Mouse (Mus musculus) intestine, embryonic 16.5 days (tissue): ENCODE measurements around the gene Park7. TPM values are rescaled to one million over a fixed set of nuclear protein-coding genes. Genes with fewer than 3 reads are reported as not detected.

Experiments
- ATAC-seq: fragments of 200-750 bp; cut with Nextera tagmentation; 2 replicates; pipeline ENCODE4 v1.8.0; 2017; ENCODE audit warnings: moderate TSS enrichment, moderate library complexity
- H3K27ac ChIP-seq: fragments of 300-500 bp; sonication (generic); 2 replicates; pipeline ENCODE4 v1.5.1; 2014; ENCODE audit warnings: mild to moderate bottlenecking, low read length
- H3K27me3 ChIP-seq: fragments of 300-500 bp; sonication (generic); replicated peaks from 2 replicates; pipeline ENCODE4 v1.6.1; 2014; ENCODE audit warnings: low read length, control low read depth, mixed read lengths; ENCODE audit not compliant: control insufficient read depth, insufficient read depth
- H3K36me3 ChIP-seq: fragments of 300-500 bp; sonication (generic); 2 replicates; pipeline ENCODE4 v1.6.1; 2014; ENCODE audit warnings: low read length, control low read depth; ENCODE audit not compliant: control insufficient read depth, insufficient read depth
- H3K4me1 ChIP-seq: fragments of 300-500 bp; sonication (generic); 2 replicates; pipeline ENCODE4 v1.6.1; 2014; ENCODE audit warnings: low read length, control low read depth, mixed read lengths; ENCODE audit not compliant: control insufficient read depth, insufficient read depth
- H3K4me2 ChIP-seq: fragments of 300-500 bp; sonication (generic); 2 replicates; pipeline ENCODE4 v1.6.1; 2014; ENCODE audit warnings: low read depth, low read length, control low read depth
- H3K4me3 ChIP-seq: fragments of 300-500 bp; sonication (generic); 2 replicates; pipeline ENCODE4 v1.5.1; 2014; ENCODE audit warnings: mild to moderate bottlenecking, low read length
- H3K9ac ChIP-seq: fragments of 300-500 bp; sonication (generic); 2 replicates; pipeline ENCODE4 v1.6.1; 2014; ENCODE audit warnings: low read depth, low read length
- H3K9me3 ChIP-seq: fragments of 300-500 bp; sonication (generic); 2 replicates; pipeline ENCODE4 v1.6.1; 2016; ENCODE audit warnings: low read length, control low read depth; ENCODE audit not compliant: control insufficient read depth
- WGBS: fragments of 180-500 bp; shearing (Covaris S2); extraction: QIAGEN DNeasy Blood & Tissue Kit; methylation state at CpG from one replicate; pipeline ENCODE4 v1.1.7; 2014; 5-methylcytosine and 5-hydroxymethylcytosine counted together
- polyA plus RNA-seq: library from polyadenylated mRNA; unstranded; fragments of >200 nt; fragmentation: Nextera tagmentation; extraction: Ambion mirVana; gene quantifications from 2 replicates; pipeline ENCODE4 v1.2.1, GENCODE M21; 2015

Gene Park7
- polyA plus RNA-seq, 1 experiment from 2014 or later = 416 TPM

DNA sequence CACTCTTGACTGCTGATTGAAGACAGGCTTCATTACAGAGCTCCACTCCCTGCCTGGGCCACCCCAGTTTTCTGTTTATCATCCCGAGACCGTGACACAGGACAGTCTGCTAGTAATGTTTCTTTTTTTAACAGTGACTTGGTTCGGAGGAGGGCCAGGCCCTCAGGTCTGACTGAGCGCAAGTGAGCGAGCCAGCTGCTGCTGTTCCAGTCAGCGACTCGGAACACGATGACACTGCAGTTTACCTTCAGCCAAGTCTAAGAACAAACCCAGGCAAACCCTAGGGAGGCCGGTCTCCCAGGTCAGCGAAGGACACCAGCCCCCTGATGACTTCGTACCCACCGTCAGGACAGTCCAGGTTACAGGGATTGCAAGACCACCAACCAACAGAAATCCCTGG is 12.2 kb downstream of the Park7 start:
- 89% methylated on average over 12 of the region's 12 CpGs for WGBS
- ATAC-seq = no peak

DNA sequence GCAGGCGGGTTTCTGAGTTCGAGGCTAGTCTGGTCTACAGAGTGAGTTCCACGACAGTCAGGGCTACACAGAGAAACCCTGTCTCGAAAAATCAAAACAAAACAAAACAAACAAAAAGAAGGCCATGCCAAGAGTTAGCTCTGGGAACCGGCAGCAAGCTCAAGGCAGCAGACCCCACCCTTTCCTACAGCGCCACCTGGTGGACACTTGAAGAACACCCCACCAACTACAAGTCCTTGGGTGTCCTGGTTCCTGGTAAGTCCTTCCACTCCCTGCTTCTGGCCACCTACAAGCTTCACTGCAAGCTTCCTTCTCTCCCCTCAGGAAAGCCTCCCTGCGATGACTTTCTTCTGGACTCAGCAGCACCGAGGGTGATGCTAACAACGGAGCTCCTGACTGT is 12.6 kb downstream of the Park7 start:
- H3K9ac ChIP-seq = no peak overlapping the region
- H3K9me3 ChIP-seq = no peaks in the 10 kb centered on the region
- WGBS = 51% methylated on average over 9 of the region's 9 CpGs
- no peak overlapping the region for H3K27ac ChIP-seq
- H3K4me2 ChIP-seq = no peak overlapping the region
- no peak overlapping the region for H3K4me3 ChIP-seq
- peaks cover 21% of the 10 kb centered on the region for H3K36me3 ChIP-seq
- H3K4me1 ChIP-seq = no peaks in the 10 kb centered on the region
- no peaks in the 10 kb centered on the region for H3K27me3 ChIP-seq
- peak; percentile 44; the same call in 1 of the 2 replicates for ATAC-seq

More for the DNA sequence above, 12.2 kb downstream of the Park7 start:
- Histone ChIP-seq H3K27ac (no peak overlapping the region), H3K27me3 (no peaks in the 10 kb centered on the region), H3K4me2 (no peak overlapping the region), H3K4me1 (no peaks in the 10 kb centered on the region), H3K9ac (no peak overlapping the region), H3K4me3 (no peak overlapping the region), H3K9me3 (no peaks in the 10 kb centered on the region), H3K36me3 (peaks cover 21% of the 10 kb centered on the region)

DNA sequence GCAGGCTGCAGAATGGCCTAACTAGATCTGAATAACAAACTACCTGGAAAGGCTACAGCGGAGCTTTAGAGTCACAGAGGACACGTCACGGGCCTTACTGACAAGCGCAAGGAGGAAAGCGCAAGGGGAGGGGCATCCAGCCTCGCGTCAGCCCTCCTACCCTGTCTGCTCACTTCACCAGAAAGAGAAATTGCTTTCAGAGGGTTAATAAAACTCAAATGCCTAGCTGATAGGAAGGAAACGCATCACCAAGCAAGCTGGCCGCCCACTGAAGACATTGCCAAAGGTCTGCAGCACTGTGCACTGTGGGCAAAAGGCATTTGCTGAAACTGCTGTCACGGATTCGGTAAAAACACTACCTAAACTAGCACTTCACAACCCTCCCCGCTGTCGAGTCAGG is 13.8 kb downstream of the Park7 start:
- no peaks in the 10 kb centered on the region for H3K9me3 ChIP-seq
- 93% methylated on average over 13 of the region's 13 CpGs for WGBS
- no peak overlapping the region for H3K9ac ChIP-seq
- no peaks in the 10 kb centered on the region for H3K27me3 ChIP-seq
- no peak for ATAC-seq
- no peak overlapping the region for H3K4me3 ChIP-seq
- H3K36me3 ChIP-seq = peaks cover 21% of the 10 kb centered on the region
- H3K4me1 ChIP-seq = peaks cover 3% of the 10 kb centered on the region; the same call in 1 of the 2 replicates
- H3K27ac ChIP-seq = no peak overlapping the region
- no peak overlapping the region for H3K4me2 ChIP-seq

DNA sequence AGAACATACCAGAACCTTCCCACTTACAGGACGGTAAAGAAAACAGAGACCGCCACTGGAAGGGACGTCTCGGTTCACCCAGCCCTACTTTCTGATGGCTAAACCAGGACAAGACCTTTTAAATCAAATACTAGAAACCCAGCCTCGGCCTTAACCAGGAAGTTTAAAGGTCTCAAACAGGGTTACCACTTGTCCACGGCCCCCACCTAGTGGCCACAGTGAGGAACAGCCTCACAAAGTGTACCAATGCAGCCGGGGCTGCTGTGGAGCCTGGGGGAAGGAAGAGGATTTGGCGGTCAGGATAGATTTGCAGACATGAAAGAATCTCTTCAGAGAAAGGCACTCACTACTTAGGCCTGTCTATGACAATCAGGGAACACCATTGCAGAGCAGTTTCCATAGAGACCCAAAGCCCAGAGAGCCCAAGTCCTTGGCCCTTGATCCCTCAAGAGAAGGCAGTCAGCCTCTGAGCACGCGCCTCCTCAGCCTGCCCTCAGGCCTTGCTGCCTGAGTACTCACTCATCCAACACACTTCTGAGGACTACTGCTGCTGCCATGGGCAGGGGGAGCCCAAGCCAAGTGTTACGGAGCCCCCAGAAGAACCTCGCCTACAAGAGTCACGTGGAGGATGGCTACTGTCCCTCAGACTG is 15.4 kb downstream of the Park7 start:
- Histone ChIP-seq H3K4me3 (no peak overlapping the region), H3K36me3 (peaks cover 21% of the 10 kb centered on the region), H3K9ac (no peak overlapping the region), H3K4me1 (peaks cover 5% of the 10 kb centered on the region), H3K4me2 (no peak overlapping the region), H3K27me3 (no peaks in the 10 kb centered on the region), H3K9me3 (no peaks in the 10 kb centered on the region), H3K27ac (no peak overlapping the region)
- 50% methylated on average over 13 of the region's 13 CpGs for WGBS
- ATAC-seq = peak; percentile 67

DNA sequence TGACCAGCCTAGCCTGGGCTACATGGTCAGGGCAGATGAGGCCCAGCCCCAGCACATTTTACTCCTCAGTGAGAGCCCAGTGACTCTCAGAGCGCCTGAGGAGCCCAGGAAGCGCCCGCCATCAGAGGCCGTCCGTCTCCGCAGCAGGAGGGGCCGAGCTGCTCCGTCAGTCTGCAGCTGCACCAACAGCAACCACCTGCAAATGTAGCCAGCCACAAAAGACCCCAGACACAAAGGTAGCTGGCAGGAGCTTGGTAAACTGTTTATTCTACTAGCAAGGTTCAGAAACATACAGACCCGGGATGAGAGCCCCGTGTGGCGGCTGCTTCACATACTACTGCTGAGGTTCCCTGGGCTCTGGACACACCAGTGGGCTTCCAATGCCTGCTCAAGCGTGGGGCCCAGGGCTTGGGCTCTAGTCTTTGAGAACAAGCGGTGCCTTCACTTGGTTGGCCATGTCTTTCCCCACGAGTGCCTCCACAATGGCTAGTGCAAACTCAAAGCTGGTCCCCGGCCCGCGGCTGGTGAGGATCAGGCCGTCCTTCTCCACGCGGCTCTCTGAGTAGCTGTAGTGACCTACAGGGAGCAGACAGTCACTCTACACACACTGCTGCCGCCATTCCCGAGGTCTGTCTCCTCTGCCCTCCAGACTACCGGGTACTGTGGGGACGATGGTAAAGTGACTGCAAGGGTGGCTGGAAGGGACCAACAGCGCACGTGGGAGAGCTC is 17.2 kb downstream of the Park7 start:
- Histone ChIP-seq H3K4me1 (peaks cover 5% of the 10 kb centered on the region), H3K27ac (no peak overlapping the region), H3K4me2 (no peak overlapping the region), H3K9ac (no peak overlapping the region), H3K4me3 (no peak overlapping the region), H3K27me3 (no peaks in the 10 kb centered on the region), H3K36me3 (peaks cover 15% of the 10 kb centered on the region), H3K9me3 (no peaks in the 10 kb centered on the region)
- WGBS = 93% methylated on average over 26 of the region's 26 CpGs
- no peak for ATAC-seq

DNA sequence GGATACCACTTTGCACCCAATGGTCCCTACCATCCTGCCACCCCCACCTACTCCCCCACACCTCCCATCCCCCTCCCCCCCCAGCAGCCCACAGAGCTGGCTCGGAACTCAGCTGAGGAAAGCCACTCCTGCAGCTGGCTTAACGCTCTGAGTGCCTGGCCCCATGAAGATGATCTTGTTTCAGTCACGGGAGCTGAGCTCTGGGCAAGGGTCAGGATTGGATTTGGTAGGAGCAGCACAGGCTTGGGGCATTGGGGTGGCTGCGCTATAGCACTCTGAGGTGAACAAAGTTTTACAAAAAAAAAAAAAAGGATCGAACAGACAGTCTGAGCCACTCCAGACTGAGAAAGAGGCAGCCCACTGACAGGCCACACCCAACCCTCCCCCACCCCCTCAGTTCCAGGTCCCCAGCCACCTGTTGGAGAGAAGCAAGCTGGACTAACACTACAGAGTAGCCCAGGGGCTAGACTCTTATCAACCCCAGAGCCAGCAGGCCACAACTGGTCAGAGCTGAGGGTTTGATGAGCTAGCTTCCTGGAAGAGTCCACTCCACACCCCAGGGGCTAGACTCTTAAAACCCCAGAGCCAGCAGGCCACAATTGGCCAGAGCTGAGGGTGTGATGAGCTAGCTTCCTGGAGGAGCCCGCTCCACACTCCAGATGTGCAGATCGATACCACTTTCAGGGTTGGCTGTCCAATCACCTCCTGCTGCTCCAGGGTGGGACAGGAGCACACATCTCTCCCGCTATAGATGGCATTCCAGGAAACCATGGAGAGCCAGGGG is 19.3 kb downstream of the Park7 start:
- Histone ChIP-seq H3K4me3 (no peak overlapping the region), H3K4me2 (no peak overlapping the region), H3K27me3 (no peaks in the 10 kb centered on the region), H3K9ac (0 out of 2 replicates have a peak overlapping the region, but pooled peaks have one; percentile 26), H3K36me3 (peaks cover 7% of the 10 kb centered on the region), H3K9me3 (no peaks in the 10 kb centered on the region), H3K27ac (no peak overlapping the region), H3K4me1 (peaks cover 12% of the 10 kb centered on the region)
- WGBS = 62% methylated on average over 8 of the region's 8 CpGs
- ATAC-seq = 0 out of 2 replicates have a peak, but pooled peaks have one; percentile 6

DNA sequence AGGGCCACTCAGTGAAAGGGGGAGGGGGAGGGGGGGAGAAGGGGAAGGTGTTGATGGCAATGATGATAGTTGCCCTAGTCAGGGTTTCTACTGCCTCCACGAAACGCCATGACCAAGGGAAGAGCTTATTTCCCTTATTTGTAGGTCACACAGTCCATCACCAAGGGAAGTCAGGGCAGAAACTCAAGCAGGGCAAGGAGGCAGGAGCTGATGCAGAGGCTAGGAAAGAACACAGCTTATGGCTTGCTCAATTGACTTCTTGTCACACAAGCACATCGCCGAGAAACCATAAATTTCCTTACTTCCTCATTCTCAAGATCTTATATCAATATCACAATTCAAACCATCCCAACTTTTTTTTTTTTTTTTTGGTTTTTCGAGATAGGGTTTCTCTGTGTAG is 22.9 kb downstream of the Park7 start:
- no peak for ATAC-seq
- 67% methylated on average over 5 of the region's 5 CpGs for WGBS
- Histone ChIP-seq H3K4me1 (peaks cover 17% of the 10 kb centered on the region), H3K27ac (no peak overlapping the region), H3K4me3 (no peak overlapping the region), H3K9ac (no peak overlapping the region), H3K36me3 (no peaks in the 10 kb centered on the region), H3K27me3 (no peaks in the 10 kb centered on the region), H3K9me3 (no peaks in the 10 kb centered on the region), H3K4me2 (no peak overlapping the region)

DNA sequence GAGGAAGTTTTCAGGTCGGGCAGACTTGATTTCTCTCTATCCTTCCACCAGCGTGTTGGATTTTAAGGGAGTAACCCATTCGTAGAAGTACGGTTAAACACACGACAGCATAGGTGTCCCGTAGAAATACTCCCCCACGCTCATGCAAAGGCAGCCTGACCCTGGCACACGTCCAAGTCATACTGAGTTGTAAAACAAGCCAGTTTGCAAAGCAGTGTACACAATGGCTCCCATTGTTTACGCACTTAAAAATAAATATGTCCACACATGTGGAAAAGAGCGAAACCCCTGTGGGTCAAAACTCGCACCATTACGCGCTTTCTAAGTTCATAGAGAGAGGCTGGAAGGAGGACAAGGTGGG is 24.3 kb downstream of the Park7 start:
- peak; percentile 82 for ATAC-seq
- Histone ChIP-seq H3K27me3 (no peaks in the 10 kb centered on the region), H3K9ac (peak overlapping the region; percentile 1; the same call in 1 of the 2 replicates), H3K36me3 (no peaks in the 10 kb centered on the region), H3K4me2 (peak overlapping the region; percentile 7), H3K4me1 (peaks cover 14% of the 10 kb centered on the region; the same call in 1 of the 2 replicates), H3K9me3 (no peaks in the 10 kb centered on the region), H3K27ac (peak overlapping the region; percentile 53), H3K4me3 (no peak overlapping the region)
- 27% methylated on average over 13 of the region's 13 CpGs for WGBS

DNA sequence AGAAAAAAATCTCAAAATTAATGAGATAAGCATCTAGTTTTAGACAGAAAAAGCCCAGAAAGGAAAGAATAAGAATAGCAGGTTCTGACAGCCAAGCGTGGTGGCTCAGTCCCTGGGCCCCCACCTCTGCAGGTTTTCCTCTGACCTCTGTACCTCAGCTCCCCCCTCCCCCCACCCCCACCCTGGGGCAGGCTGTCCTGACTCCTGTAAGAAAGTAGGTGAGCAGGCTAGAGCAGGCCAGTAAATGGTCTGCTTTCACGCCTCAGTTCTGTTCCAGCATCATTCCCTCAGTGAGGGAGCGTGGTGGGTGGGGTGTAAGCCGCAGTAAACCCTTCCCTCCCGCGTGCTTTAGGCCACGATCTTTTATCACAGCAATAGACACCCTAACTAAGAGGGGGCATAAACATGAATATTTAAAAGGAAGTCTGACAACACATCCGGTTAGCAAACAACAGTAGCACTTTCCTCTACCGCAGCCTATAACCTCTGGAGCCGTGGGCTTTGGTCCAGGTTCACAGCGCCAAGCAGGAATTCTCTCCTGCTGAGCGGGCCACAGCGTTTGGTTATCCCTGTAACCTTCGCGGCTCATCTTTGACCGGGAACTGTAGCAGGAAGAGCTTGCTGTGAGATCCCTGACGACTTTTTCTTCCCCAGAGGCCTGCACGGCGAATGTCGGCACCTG is 24.8 kb downstream of the Park7 start:
- peak overlapping the region; percentile 1; the same call in 1 of the 2 replicates for H3K9ac ChIP-seq
- WGBS = 34% methylated on average over 20 of the region's 20 CpGs
- H3K4me2 ChIP-seq = peak overlapping the region; percentile 7

More for the DNA sequence above, 24.8 kb downstream of the Park7 start:
- peaks cover 12% of the 10 kb centered on the region; the same call in 1 of the 2 replicates for H3K4me1 ChIP-seq
- no peak overlapping the region for H3K4me3 ChIP-seq
- peak overlapping the region; percentile 53; the same call in 1 of the 2 replicates for H3K27ac ChIP-seq
- no peaks in the 10 kb centered on the region for H3K36me3 ChIP-seq
- peak; percentile 56 for ATAC-seq
- no peaks in the 10 kb centered on the region for H3K9me3 ChIP-seq
- no peaks in the 10 kb centered on the region for H3K27me3 ChIP-seq
